Mouse (Mus musculus) C2C12 (cell line): ENCODE measurements around the gene Abhd17a. TPM values are rescaled to one million over a fixed set of nuclear protein-coding genes. Genes with fewer than 3 reads are reported as not detected.

Experiments
- H3K27me3 ChIP-seq: one replicate; pipeline ENCODE4 v1.6.1; 2011; ENCODE audit not compliant: control insufficient read depth, insufficient read depth, insufficient read length
- H3K36me3 ChIP-seq: one replicate; pipeline ENCODE4 v1.6.1; 2011; ENCODE audit not compliant: control insufficient read depth, insufficient read depth
- H3K4me3 ChIP-seq: one replicate; pipeline ENCODE4 v1.5.1; 2011; ENCODE audit warnings: mild to moderate bottlenecking, control low read depth; ENCODE audit not compliant: poor library complexity, insufficient read depth, severe bottlenecking
- H3K79me2 ChIP-seq: one replicate; pipeline ENCODE4 v1.6.1; 2011; ENCODE audit not compliant: control insufficient read depth, insufficient read depth
- H3K79me3 ChIP-seq: one replicate; pipeline ENCODE4 v1.6.1; 2011; ENCODE audit warnings: low read depth, control low read depth
- H3ac ChIP-seq: one replicate; pipeline ENCODE3; 2011; ENCODE audit warnings: low read depth; ENCODE audit not compliant: control insufficient read depth, insufficient read length
- CEBPB ChIP-seq: IDR thresholded peaks from one replicate; pipeline ENCODE4 v1.6.1; 2011; ENCODE audit warnings: low read depth, mild to moderate bottlenecking, control low read depth, moderate library complexity
- CTCF ChIP-seq: IDR thresholded peaks from one replicate; pipeline ENCODE4 v1.5.1; 2011; ENCODE audit not compliant: control insufficient read depth, insufficient read depth, insufficient read length
- FOSL1 ChIP-seq: IDR thresholded peaks from one replicate; pipeline ENCODE4 v1.8.0; 2011; ENCODE audit warnings: mild to moderate bottlenecking, low read length; ENCODE audit not compliant: poor library complexity, insufficient read depth, severe bottlenecking
- MAX ChIP-seq: IDR thresholded peaks from one replicate; pipeline ENCODE4 v1.6.1; 2011; ENCODE audit warnings: mild to moderate bottlenecking, control low read depth
- MYOD1 ChIP-seq: IDR thresholded peaks from one replicate; pipeline ENCODE4 v1.6.1; 2011; ENCODE audit warnings: low read depth; ENCODE audit not compliant: control insufficient read depth, insufficient read length
- MYOG ChIP-seq: IDR thresholded peaks from one replicate; pipeline ENCODE4 v1.6.1; 2011; ENCODE audit not compliant: control insufficient read depth, insufficient read length; ENCODE audit errors: extremely low read depth
- USF1 ChIP-seq: IDR thresholded peaks from one replicate; pipeline ENCODE4 v1.6.1; 2011; ENCODE audit warnings: low read depth, mild to moderate bottlenecking, control low read depth, moderate library complexity
- polyA plus RNA-seq: library from polyadenylated mRNA; unstranded; fragments of >200 nt; fragmentation: generic; extraction: Trizol; gene quantifications from one replicate; pipeline ENCODE4 v1.2.1, GENCODE M21; 2012; ENCODE audit warnings: missing spikeins

The Abhd17a gene
- polyA plus RNA-seq, 1 experiment, result 103 TPM

GRCm38 (mm10) chr10:80587305-80587657, 2.9 kb downstream of the Abhd17a start:
- Histone ChIP-seq H3K79me3 (peaks cover 20% of the 10 kb centered on the region), H3K36me3 (peaks cover 13% of the 10 kb centered on the region), H3K79me2 (peaks cover 42% of the 10 kb centered on the region), H3K27me3 (no peaks in the 10 kb centered on the region), H3ac (no peak overlapping the region), H3K4me3 (no peak overlapping the region)
- TF ChIP-seq CEBPB (no peak), MYOD1 (no peak), MAX (no peak), CTCF (no peak), USF1 (no peak), MYOG (no peak), FOSL1 (no peak)

DNA sequence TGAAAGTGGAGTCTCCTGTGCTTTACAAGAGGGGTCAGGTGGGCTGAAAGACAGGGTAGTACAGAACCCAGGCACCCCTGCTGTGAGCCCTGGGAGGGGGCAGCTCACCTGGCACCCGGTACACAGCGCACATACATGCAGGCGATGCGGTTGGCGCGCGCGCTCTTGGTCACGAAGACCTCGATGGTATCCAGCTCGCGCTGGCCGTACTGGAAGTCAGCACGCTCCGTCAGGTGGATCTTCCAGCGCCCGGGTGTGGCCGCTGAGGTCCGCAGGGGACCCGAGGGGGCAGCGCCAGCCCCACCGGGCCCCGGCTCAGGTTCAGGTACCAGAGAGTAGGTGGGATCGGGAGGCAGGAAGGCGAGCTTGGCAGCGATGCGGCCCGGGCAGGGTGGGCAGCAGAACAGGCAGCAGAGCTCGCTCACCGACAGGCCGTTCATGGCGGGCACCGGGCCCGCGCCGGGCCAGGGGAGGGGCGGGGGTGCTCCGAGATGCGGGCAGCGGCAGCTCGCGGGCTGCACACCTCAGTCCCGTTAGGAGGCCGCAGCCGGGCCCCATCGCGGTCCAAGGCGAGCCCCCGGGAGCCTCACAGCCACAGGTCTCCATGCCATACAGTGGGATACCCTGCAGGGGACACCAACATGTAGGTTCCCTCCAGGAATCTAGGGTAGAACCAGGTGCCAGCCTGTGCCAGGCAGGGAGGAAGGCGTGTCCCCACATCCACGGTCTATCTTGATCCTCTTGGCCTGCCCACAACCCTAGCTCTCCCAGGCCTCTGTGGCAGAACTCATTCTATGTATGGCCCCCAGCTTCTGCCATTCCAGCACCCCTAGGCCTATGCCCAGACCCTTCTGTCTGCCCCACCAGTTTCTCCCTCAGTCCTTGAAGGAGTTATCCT, 3.5 kb downstream of the Abhd17a start:
- TF ChIP-seq CEBPB, result no peak
- no peak for TF ChIP-seq FOSL1
- TF ChIP-seq MAX, result no peak
- no peak for TF ChIP-seq CTCF
- no peak for TF ChIP-seq MYOG
- no peak for TF ChIP-seq MYOD1
- TF ChIP-seq USF1, result no peak
- Histone ChIP-seq H3K79me3 (peaks cover 20% of the 10 kb centered on the region), H3K27me3 (no peaks in the 10 kb centered on the region), H3K36me3 (peaks cover 13% of the 10 kb centered on the region), H3K4me3 (no peak overlapping the region), H3ac (no peak overlapping the region), H3K79me2 (peaks cover 42% of the 10 kb centered on the region)

DNA sequence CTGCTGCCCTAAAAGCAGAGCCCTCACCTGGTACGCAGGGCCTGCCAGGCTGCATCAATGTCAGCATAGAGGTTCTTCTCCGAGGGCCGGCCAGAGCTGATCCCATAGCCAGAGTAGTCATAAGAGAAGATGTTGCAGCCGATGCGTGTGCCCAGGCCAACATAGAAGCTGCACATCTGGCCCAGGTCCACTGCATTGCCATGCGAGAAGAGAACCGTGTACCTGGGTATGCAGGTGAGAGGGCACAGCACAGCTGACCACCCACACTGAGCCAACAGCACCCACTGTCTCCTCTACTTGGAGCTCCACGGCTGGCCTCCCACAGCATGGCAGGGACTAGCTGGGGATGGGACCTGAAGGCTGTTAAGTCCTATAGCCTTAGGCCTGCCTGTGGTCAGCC, 4.6 kb downstream of the Abhd17a start:
- Histone ChIP-seq H3K79me3 (peaks cover 20% of the 10 kb centered on the region), H3K36me3 (peaks cover 13% of the 10 kb centered on the region)

DNA sequence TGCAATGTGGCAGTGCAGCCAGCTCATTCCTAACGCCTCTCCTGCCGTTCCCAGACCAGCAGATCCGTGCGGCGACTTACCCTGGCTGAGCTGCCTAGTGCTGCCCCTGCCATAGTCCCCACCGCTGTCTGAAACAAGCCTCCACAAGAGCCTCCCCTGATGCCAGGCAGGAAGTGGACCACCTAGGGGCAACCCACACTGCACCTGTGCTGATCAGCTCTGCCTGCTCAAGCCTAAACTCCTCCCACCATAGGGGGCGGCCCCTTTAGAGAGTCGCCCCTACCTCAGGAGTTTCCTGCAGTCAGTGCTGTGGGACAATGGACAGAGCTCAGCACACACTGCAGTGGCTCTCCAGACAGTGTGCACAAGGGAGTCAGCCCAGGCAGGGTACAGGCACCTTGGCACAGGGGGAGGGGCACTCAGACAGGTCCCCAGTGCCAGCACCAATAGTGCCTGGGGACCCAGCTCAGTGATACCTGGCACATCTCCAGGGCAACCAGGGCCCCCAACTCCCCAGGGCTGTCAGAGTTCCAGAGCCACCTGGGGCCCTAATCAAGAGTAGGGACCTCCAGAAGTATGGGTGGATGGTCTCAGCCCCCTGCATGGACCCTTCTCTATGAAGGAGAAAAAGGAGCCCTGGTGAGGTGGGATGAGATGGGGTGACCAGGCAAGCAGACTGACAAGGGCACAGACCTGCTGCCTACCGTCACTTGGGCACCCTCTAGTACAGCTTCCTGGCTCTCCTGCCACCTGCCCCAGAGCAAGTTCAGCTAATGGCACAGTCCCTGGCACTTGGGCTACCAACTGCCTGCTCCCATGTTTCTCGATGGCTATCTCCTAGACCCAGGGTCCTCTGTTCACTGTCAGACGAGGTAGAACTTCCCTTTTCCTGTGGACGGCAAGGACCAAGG, 5.2 kb downstream of the Abhd17a start:
- H3K79me2 ChIP-seq, result peaks cover 40% of the 10 kb centered on the region
- H3K27me3 ChIP-seq, result no peaks in the 10 kb centered on the region
- H3K4me3 ChIP-seq, result no peak overlapping the region
- no peak overlapping the region for H3ac ChIP-seq
- TF ChIP-seq MAX (no peak), CEBPB (no peak), MYOG (no peak), FOSL1 (no peak), CTCF (no peak), MYOD1 (no peak), USF1 (no peak)
- H3K36me3 ChIP-seq, result peaks cover 13% of the 10 kb centered on the region
- peaks cover 20% of the 10 kb centered on the region for H3K79me3 ChIP-seq

More for the DNA sequence above, 4.6 kb downstream of the Abhd17a start:
- TF ChIP-seq MAX, result no peak
- TF ChIP-seq CTCF, result no peak
- TF ChIP-seq MYOG, result no peak
- TF ChIP-seq MYOD1, result no peak
- TF ChIP-seq CEBPB, result no peak
- no peak for TF ChIP-seq FOSL1
- Histone ChIP-seq H3K27me3 (no peaks in the 10 kb centered on the region), H3K4me3 (no peak overlapping the region), H3ac (no peak overlapping the region), H3K79me2 (peaks cover 42% of the 10 kb centered on the region)

- H3K4me3 ChIP-seq, result no peak overlapping the region
- no peak overlapping the region for H3ac ChIP-seq
- no peak for TF ChIP-seq MYOD1
- peaks cover 13% of the 10 kb centered on the region for H3K36me3 ChIP-seq
- peaks cover 32% of the 10 kb centered on the region for H3K79me2 ChIP-seq
- peaks cover 12% of the 10 kb centered on the region for H3K79me3 ChIP-seq
- no peaks in the 10 kb centered on the region for H3K27me3 ChIP-seq
These were observed 6.1 kb downstream of the Abhd17a start for GRCm38 (mm10) chr10:80584045-80584488.
